Mouse (Mus musculus): ENCODE results near the gene Gm49403.

The Gm49403 gene

DNA sequence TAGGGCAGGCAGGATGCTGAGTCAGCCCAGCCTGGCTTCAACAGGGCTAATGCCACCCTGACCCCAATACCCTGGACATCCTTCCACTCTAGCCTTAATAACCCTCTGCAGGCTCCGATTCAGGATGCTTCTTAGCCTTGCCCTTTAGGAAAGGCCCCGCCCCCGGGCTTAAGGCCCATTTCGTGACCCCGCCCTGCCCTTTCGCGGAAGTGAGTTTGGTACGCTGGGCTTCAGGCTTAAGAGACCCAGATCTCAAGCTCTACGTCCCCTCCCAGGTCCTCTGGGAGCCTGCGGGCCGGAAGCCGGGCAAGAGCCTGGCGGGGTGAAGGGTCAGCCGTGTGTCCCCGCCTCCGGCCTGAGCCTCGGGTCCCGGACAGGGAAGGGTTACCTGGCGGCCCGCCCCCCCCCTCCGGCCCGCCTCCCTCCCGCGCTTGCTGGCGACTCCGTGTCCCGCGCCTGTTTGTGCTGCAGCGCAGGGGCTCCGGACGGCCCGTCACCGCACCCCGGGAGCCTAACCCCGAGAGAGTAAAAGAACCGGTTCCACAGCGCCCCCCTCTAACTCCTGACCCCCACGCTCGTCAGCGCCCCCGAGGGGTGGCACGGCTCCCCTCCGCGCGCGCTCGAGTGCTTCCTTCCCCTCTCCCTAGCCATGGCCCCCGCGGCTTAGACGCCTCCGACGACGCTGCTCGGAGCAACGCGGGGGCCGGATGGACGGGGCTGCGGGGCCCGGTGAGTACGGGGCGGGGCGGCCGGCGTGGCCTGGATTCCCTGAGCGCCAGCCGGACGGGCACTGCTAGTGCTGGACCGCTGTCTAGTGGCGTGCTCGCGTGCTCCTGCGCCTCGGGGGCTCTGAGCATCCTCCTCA is 45.7 kb downstream of the Gm49403 start, which contains the start of the genes Rom1 and Eml3:
Gene Rom1, minus strand, starts transcription at position 133 of the 865 bp plus-strand sequence.
Gene Eml3, plus strand, starts transcription at position 329 of the 865 bp plus-strand sequence.
- Histone ChIP-seq H3K9me3 (ENCODE audit: low read length) (no peaks in the 10 kb centered on the region), H3K27me3 (ENCODE audit: insufficient read depth, low read length) (peaks cover 18% of the 10 kb centered on the region), H3K4me3 (replicated peaks; ENCODE audit: low read length) (peak within 1 kb of the TSS; percentile 91), H3K36me3 (ENCODE audit: insufficient read depth, low read length) (peaks cover 50% of the 10 kb centered on the region), H3K4me1 (replicated peaks; ENCODE audit: low read depth, low read length) (peaks cover 44% of the 10 kb centered on the region)
- TF ChIP-seq NANOG (IDR thresholded peaks at IDR 0.05; ENCODE audit: borderline replicate concordance, low read length) (no peak), POU5F1 (IDR thresholded peaks at IDR 0.05; ENCODE audit: borderline replicate concordance, low read length) (no peak), CTCF (conservative IDR thresholded peaks at IDR 0.05; ENCODE audit: low read length) (no peak)

DNA sequence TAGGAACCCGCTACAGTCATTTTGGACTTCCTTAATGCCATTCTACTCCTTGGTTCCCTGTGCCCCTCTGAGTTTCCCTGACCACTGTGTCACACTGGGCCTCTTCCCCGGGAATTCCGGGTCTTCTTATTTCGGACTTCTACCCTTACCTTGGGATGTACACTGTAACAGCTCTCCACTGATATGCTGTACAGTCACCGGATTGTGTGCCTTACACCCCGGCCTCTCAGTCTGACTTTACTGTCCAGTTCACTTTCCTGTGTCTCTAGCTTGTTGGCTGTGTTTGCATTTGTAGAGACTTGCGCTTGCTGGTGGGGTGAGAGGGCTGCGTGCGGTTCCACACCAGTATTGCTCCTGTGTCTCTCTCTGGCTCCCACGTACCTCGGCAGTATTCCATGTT is 46.4 kb downstream of the Gm49403 start:
- Histone ChIP-seq H3K27me3 (ENCODE audit: insufficient read depth, low read length) (peaks cover 18% of the 10 kb centered on the region), H3K4me1 (replicated peaks; ENCODE audit: low read depth, low read length) (peaks cover 44% of the 10 kb centered on the region), H3K4me3 (replicated peaks; ENCODE audit: low read length) (peak overlapping the region; percentile 91), H3K9me3 (ENCODE audit: low read length) (no peaks in the 10 kb centered on the region), H3K36me3 (ENCODE audit: insufficient read depth, low read length) (peaks cover 57% of the 10 kb centered on the region)
- TF ChIP-seq NANOG (IDR thresholded peaks at IDR 0.05; ENCODE audit: borderline replicate concordance, low read length) (no peak), CTCF (conservative IDR thresholded peaks at IDR 0.05; ENCODE audit: low read length) (no peak), POU5F1 (IDR thresholded peaks at IDR 0.05; ENCODE audit: borderline replicate concordance, low read length) (no peak)

- H3K9me3 ChIP-seq (ENCODE audit: low read length): no peaks in the 10 kb centered on the region
- TF ChIP-seq CTCF (conservative IDR thresholded peaks at IDR 0.05; ENCODE audit: low read length) (no peak), POU5F1 (IDR thresholded peaks at IDR 0.05; ENCODE audit: borderline replicate concordance, low read length) (no peak), NANOG (IDR thresholded peaks at IDR 0.05; ENCODE audit: borderline replicate concordance, low read length) (no peak)
Observed at GRCm38 (mm10) chr19:8930771-8931170, 47.0 kb downstream of the Gm49403 start.

DNA sequence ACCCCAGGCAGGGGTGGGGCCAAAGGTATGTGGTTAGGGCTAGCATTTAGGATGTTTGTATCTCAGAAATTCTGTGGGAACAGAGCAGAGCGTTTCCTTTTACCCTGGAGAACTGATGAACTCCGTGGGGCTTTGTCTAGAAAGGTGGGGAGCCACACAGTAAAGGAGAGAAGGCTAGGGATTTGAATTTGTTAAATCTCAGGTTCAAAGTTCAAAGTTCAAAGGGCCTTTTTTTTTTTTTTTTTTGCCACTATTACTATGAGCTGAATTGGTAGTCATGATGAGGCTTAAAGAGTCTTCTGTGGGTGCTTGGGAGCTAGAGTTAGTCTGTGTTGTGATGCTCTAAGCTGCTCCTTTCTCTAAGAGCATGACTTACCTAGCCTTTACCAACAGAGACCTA is 53.0 kb downstream of the Gm49403 start:
- no peak for TF ChIP-seq NANOG (IDR thresholded peaks at IDR 0.05; ENCODE audit: borderline replicate concordance, low read length)
- TF ChIP-seq CTCF (conservative IDR thresholded peaks at IDR 0.05; ENCODE audit: low read length): no peak
- no peak overlapping the region for H3K4me3 ChIP-seq (replicated peaks; ENCODE audit: low read length)
- H3K4me1 ChIP-seq (replicated peaks; ENCODE audit: low read depth, low read length): peaks cover 46% of the 10 kb centered on the region
- H3K27me3 ChIP-seq (ENCODE audit: insufficient read depth, low read length): no peaks in the 10 kb centered on the region; the same call in 1 of the 2 replicates
- H3K9me3 ChIP-seq (ENCODE audit: low read length): no peaks in the 10 kb centered on the region
- peaks cover 56% of the 10 kb centered on the region for H3K36me3 ChIP-seq (ENCODE audit: insufficient read depth, low read length)

More at GRCm38 (mm10) chr19:8930771-8931170, 47.0 kb downstream of the Gm49403 start:
- H3K36me3 ChIP-seq (ENCODE audit: insufficient read depth, low read length): peaks cover 57% of the 10 kb centered on the region
- H3K4me3 ChIP-seq (replicated peaks; ENCODE audit: low read length): peak overlapping the region; percentile 91
- peaks cover 37% of the 10 kb centered on the region for H3K4me1 ChIP-seq (replicated peaks; ENCODE audit: low read depth, low read length)
- peaks cover 18% of the 10 kb centered on the region for H3K27me3 ChIP-seq (ENCODE audit: insufficient read depth, low read length)
